Mouse (Mus musculus) megakaryocyte, embryonic 14.5 days (primary cell): ENCODE data around the gene Ppp1r15a. TPM values are rescaled to one million over a fixed set of nuclear protein-coding genes. Genes with fewer than 3 reads are reported as not detected.
"Not testable (repeated sequence)": the region's sequence is repeated elsewhere in the genome, so short reads cannot be mapped to it uniquely, and the experiment has no call there.

Experiments used
- H3K27me3 ChIP-seq: replicated peaks from 2 replicates; pipeline ENCODE3; 2012; ENCODE audit warnings: inconsistent platforms
- H3K36me3 ChIP-seq: replicated peaks from 2 replicates; pipeline ENCODE3; 2012; ENCODE audit warnings: low read length, inconsistent platforms, mixed read lengths
- H3K4me1 ChIP-seq: 2 replicates; pipeline ENCODE4 v1.6.1; 2012; ENCODE audit warnings: inconsistent platforms
- H3K4me3 ChIP-seq: replicated peaks from 2 replicates; pipeline ENCODE3; 2012; ENCODE audit warnings: moderate library complexity, mild to moderate bottlenecking, inconsistent platforms
- H3K9me3 ChIP-seq: 2 replicates; pipeline ENCODE4 v1.6.1; 2012; ENCODE audit warnings: inconsistent platforms
- FLI1 ChIP-seq: IDR thresholded peaks from 2 replicates; pipeline ENCODE4 v1.6.1; 2012; ENCODE audit warnings: low read length, inconsistent platforms, mixed read lengths
- GATA1 ChIP-seq: IDR thresholded peaks from 3 replicates; pipeline ENCODE4 v1.6.1; 2012; ENCODE audit warnings: mixed read lengths, low read length, inconsistent platforms, borderline replicate concordance
- polyA plus RNA-seq: library from polyadenylated mRNA; stranded (reverse); fragments of >175 nt; gene quantifications from 2 replicates; pipeline ENCODE4 v1.2.3, GENCODE M21; 2012; ENCODE audit warnings: low replicate concordance; ENCODE audit not compliant: insufficient read depth

The Ppp1r15a gene
- polyA plus RNA-seq, 1 experiment = 361 TPM

DNA sequence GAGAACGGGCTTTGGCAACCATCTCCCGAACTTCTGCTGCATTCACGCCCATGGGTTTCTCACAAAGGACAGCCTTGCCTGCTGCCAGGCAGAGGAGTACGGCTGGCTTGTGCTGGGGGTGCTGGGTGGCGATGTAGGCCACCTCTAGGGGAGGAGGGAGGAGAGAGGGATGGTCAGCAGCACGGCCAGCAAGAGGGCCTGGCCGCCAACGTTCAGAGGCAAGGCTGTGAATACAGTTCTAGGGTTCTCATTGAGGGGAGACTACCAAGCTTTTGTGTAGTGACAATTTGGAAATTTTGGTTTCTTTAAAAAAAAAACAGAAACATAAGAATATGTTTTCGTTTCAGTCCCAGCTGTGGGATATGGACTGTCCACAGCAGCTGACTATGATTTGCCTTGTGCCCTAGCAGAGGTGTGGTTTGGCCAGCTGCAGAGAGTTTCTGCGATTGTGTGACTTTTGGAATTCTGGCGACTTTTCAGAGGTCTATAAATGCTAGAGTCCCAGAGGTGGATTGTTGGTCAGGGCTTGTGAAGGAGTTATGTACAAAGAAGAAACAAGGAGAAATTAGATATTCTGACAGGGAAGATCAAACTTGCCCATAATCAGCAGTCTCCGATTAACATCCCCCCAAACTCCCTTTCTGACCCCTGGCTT, 39.2 kb downstream of the Ppp1r15a start, which contains the start of gene Gm45808:
Gm45808 (minus strand) TSS at position 51 of the 655 bp plus-strand sequence.
- peaks cover 11% of the 10 kb centered on the region for H3K27me3 ChIP-seq
- peaks cover 2% of the 10 kb centered on the region for H3K36me3 ChIP-seq
- peaks cover 45% of the 10 kb centered on the region for H3K4me1 ChIP-seq
- TF ChIP-seq FLI1 (no peak), GATA1 (no peak)
- no peak within 1 kb of the TSS for H3K4me3 ChIP-seq
- no peaks in the 10 kb centered on the region for H3K9me3 ChIP-seq

DNA sequence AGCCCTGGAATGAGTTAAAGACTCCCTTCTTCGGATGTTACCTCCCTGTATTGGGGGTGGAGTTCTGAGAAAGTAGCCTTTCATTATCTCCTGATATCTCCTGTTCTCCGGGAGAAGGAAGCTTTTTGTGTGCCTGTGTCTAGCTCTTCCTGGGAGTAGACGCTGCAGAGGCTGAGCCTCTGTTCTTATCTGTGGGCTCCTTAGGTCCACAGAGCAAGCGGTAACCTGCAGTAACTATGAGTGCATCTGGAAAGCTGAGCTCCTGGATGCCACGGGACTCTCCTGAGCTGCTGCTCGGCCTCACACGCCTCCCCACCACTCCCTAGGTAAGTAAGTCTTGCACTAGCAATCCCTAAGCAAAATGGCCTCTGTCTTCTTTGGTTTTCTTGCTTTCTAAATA, 39.9 kb downstream of the Ppp1r15a start:
- Histone ChIP-seq H3K9me3 (no peaks in the 10 kb centered on the region), H3K4me1 (peaks cover 45% of the 10 kb centered on the region), H3K27me3 (peaks cover 11% of the 10 kb centered on the region), H3K36me3 (no peaks in the 10 kb centered on the region), H3K4me3 (no peak overlapping the region)
- TF ChIP-seq FLI1 = no peak
- no peak for TF ChIP-seq GATA1

DNA sequence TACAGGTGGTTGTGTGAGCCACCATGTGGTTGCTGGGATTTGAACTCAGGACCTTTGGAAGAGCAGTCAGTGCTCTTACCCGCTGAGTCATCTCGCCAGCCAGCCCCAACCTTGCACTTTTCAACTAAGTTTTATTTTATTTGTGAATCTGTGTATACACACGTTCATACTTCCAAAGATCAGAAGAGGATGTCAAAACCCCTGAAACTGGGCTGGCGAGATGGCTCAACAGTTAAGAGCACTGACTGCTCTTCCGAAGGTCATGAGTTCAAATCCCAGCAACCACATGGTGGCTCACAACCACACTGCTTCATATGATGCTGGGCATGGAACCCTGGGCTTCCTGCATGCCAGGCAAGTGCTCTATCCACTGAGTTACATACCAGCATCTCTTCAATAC, 41.1 kb downstream of the Ppp1r15a start:
- peaks cover 11% of the 10 kb centered on the region for H3K27me3 ChIP-seq
- peaks cover 39% of the 10 kb centered on the region for H3K4me1 ChIP-seq
- H3K36me3 ChIP-seq, H3K4me3 ChIP-seq, H3K9me3 ChIP-seq: not testable (repeated sequence)

DNA sequence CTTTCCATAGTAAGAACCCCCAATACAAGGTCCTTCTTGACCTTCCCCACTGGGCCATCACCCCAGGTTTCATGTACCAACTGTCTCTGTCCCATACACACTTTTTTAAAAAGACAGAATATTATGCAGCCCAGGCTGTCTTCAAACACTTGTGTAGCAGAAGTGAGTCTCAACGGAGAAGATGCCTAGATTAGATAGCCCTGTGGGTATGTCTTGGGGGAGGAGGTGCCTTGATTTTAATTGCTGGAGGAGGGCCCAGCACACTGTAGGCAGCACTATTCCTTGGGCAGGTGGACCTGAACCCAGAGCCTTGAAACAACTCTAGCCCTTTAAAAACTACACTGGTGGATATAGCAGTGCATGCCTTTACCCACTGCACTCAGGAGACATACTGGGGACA, 43.9 kb downstream of the Ppp1r15a start:
- Histone ChIP-seq H3K36me3 (no peaks in the 10 kb centered on the region), H3K4me1 (peaks cover 24% of the 10 kb centered on the region), H3K27me3 (peaks cover 3% of the 10 kb centered on the region), H3K4me3 (no peak overlapping the region), H3K9me3 (no peaks in the 10 kb centered on the region)
- TF ChIP-seq GATA1 = no peak
- TF ChIP-seq FLI1 = no peak

DNA sequence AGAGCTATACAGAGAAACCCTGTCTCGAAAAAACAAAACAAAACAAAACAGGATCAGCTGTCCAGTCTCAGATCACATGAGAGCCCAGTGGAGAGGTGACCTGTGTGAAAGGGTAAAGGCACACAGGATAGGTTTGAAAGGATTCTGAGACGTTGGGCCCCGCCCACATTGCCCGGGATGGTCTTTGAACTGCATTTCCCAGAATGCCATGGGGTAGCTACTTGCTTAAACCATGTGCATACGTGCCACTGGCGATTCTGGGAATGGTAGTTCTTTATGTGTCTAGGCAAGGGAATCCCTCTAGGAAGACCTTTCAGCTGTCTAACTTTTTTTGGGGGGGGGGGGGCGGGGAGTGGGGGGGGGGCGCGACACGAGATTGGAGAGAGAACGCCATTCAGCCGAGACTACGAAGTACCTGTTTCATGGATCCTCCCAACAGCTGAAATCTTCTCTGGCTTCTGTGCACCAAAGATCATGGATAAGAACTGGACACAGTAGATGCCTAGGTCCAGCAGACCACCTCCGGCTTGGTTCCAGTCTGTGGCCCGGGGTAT, 44.6 kb downstream of the Ppp1r15a start, which contains the start of gene Tulp2:
Tulp2 (plus strand) TSS at position 504 of the 554 bp plus-strand sequence.
- TF ChIP-seq GATA1 = no peak
- TF ChIP-seq FLI1 = no peak
- no peaks in the 10 kb centered on the region for H3K9me3 ChIP-seq
- H3K27me3 ChIP-seq = no peaks in the 10 kb centered on the region
- no peaks in the 10 kb centered on the region for H3K36me3 ChIP-seq
- peaks cover 24% of the 10 kb centered on the region for H3K4me1 ChIP-seq
- no peak within 1 kb of the TSS for H3K4me3 ChIP-seq

DNA sequence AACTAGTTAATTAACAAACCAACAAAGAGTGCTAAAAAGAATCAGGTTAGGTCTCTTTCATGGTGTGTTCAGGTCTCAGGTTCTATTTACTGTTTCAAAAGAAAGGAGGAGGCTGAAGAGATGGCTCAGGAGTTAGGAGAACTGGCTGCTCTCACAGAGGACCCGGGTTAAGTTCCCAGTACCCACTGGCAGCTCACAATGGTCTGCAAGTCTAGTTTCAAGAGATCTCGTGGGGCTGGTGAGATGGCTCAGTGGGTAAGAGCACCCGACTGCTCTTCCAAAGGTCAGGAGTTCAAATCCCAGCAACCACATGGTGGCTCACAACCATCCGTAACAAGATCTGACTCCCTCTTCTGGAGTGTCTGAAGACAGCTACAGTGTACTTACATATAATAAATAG, 45.8 kb downstream of the Ppp1r15a start:
- not testable (repeated sequence) for H3K36me3 ChIP-seq

DNA sequence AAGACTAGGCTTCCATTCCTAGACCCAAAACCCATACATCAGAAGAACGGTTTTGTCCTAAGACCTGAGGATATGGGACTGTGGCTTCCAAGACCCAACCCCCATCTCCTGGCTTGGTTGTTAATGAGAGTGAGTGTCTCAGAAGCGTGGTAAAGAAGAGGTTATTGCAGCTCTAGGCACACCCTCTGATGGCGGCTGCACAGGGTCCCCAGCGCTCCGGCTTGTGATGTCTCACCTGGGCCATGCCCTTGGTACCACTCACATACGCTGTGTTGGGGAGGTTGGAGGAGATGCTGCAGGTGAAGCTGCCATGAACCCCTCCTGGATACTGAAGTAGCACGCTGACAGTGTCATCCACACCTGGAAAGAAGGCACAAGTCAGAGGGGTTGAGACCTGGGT, 47.3 kb downstream of the Ppp1r15a start:
- TF ChIP-seq GATA1 = no peak
- TF ChIP-seq FLI1 = no peak
- Histone ChIP-seq H3K4me3 (no peak overlapping the region), H3K4me1 (peaks cover 29% of the 10 kb centered on the region), H3K36me3 (no peaks in the 10 kb centered on the region), H3K9me3 (0 out of 2 replicates have a peak, but pooled peaks cover under 1% of the 10 kb centered on the region), H3K27me3 (no peaks in the 10 kb centered on the region)

More for the DNA sequence above, 45.8 kb downstream of the Ppp1r15a start:
- H3K4me3 ChIP-seq, H3K27me3 ChIP-seq, H3K9me3 ChIP-seq: not testable (repeated sequence)
- H3K4me1 ChIP-seq = peaks cover 24% of the 10 kb centered on the region

DNA sequence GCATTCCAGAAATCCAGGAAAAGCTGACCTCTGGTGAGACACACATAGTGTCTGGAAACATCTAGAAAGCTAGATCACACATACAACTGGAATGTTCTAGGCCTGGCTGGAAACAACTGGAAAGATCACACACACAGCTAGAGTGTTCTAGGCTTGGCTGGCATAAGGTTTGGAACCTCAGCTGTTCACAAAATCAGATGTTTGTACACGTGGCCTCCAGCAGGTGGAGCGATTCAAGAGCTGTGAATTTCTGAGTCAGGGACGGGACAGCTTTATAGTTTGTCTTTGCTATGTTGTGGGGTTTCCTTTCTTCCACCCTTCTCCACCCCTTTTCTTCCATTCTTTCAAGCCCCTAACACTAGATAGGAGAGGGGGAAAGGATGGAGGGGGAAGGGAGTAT, 49.1 kb downstream of the Ppp1r15a start:
- Histone ChIP-seq H3K36me3 (no peaks in the 10 kb centered on the region), H3K9me3 (0 out of 2 replicates have a peak, but pooled peaks cover 3% of the 10 kb centered on the region), H3K27me3 (no peaks in the 10 kb centered on the region), H3K4me1 (peaks cover 25% of the 10 kb centered on the region), H3K4me3 (peak overlapping the region; percentile 7)
- TF ChIP-seq FLI1 (no peak), GATA1 (no peak)

DNA sequence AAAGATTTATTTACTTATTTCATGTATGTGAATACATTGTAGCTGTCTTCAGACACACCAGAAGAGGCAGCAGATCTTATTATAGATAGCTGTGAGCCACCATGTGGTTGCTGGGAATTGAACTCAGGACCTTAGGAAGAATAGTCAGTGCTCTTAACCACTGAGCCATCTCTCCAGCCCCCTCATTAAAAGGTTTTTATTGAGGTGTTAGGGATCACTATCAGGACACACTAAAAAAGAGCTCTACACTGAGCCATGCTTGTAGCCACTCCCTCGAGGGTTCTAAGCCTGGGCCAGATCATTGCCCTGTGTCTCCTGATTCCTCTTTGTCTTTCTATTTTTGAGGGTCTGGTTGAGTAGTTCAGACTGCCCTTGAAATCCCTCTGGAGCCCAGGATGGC, 49.6 kb downstream of the Ppp1r15a start:
- Histone ChIP-seq H3K9me3 (0 out of 2 replicates have a peak, but pooled peaks cover 3% of the 10 kb centered on the region), H3K4me3 (no peak overlapping the region), H3K4me1 (peaks cover 24% of the 10 kb centered on the region), H3K36me3 (no peaks in the 10 kb centered on the region), H3K27me3 (no peaks in the 10 kb centered on the region)
- TF ChIP-seq FLI1 (no peak), GATA1 (no peak)

DNA sequence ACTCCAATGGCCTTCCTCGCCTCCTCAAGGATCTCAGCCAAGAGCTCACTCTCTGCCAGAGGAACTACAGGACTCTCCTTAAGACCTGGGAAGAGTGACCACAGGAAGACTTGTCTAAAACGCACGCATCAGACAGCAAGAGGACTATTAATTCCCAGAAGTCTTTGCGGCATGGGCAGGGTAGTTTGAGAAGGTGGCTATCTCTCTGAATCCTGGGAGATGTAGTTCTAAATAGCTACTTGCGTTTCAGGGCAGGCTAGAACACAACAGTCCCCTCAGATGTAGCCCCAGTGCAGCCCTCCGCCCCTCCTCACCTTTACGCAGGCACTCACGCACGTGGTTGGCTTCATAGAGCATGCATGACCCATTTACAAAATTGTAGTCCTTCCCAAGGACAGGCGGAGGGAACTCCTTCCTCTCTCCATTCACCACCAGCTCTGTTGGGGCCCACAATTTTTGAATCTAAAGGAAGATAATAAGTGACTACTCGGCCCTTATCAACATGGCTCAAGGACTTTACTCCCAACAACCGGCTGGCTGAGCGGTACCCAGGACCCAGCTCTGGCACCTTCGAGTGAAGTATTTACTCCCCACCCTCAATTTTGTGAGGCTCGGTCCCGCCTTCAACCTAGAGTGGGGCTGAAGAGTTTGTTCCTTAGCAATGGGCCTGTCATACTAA, 50.6 kb downstream of the Ppp1r15a start:
- Histone ChIP-seq H3K36me3 (no peaks in the 10 kb centered on the region), H3K4me3 (peak overlapping the region; percentile 72), H3K4me1 (peaks cover 32% of the 10 kb centered on the region), H3K27me3 (no peaks in the 10 kb centered on the region), H3K9me3 (0 out of 2 replicates have a peak, but pooled peaks cover 3% of the 10 kb centered on the region)
- TF ChIP-seq GATA1 (no peak), FLI1 (no peak)

Other genes with a start within 250 kb of the Ppp1r15a start
- gene Slc6a21, start 248.8 kb downstream of the Ppp1r15a start, polyA plus RNA-seq = not detected in 2 replicates
- 7.6 TPM in 1 of 2 replicates, not detected in the other for gene Trpm4, start 192.5 kb downstream of the Ppp1r15a start, polyA plus RNA-seq
- not detected in 2 replicates for gene Hrc, start 191.0 kb downstream of the Ppp1r15a start, polyA plus RNA-seq
- gene Ppfia3, start 159.2 kb downstream of the Ppp1r15a start, polyA plus RNA-seq = 0.79 TPM in 1 of 2 replicates, not detected in the other
- 4.1 TPM in 1 of 2 replicates, not detected in the other for gene Lin7b, start 155.7 kb downstream of the Ppp1r15a start, polyA plus RNA-seq
- 154 and 515 TPM in 2 replicates for gene Snrnp70, start 130.5 kb downstream of the Ppp1r15a start, polyA plus RNA-seq
- not detected in 2 replicates for gene Kcna7, start 120.6 kb downstream of the Ppp1r15a start, polyA plus RNA-seq
- gene Ntf5, start 112.6 kb downstream of the Ppp1r15a start, polyA plus RNA-seq = not detected in 2 replicates
- not detected in 2 replicates for gene Lhb, start 105.4 kb downstream of the Ppp1r15a start, polyA plus RNA-seq
- gene Gys1, start 91.4 kb downstream of the Ppp1r15a start, polyA plus RNA-seq = 33.8 and 44.5 TPM in 2 replicates
- gene Ruvbl2, start 88.2 kb downstream of the Ppp1r15a start, polyA plus RNA-seq = 90.5 and 244 TPM in 2 replicates
- gene Ftl1, start 66.4 kb downstream of the Ppp1r15a start, polyA plus RNA-seq = 24,502 and 30,989 TPM in 2 replicates
- 502 and 597 TPM in 2 replicates for gene Bax, start 59.4 kb downstream of the Ppp1r15a start, polyA plus RNA-seq
- gene Tulp2, start 44.4 kb downstream of the Ppp1r15a start, polyA plus RNA-seq = not detected in 2 replicates
- not detected in 2 replicates for gene Gm45808, start 39.5 kb downstream of the Ppp1r15a start, polyA plus RNA-seq
- 0.23 and 0.70 TPM in 2 replicates for gene Dhdh, start 37.5 kb downstream of the Ppp1r15a start, polyA plus RNA-seq
- 504 and 892 TPM in 2 replicates for gene Nucb1, start 15.9 kb downstream of the Ppp1r15a start, polyA plus RNA-seq
- gene Plekha4, start 62 bp upstream of the Ppp1r15a start, polyA plus RNA-seq = 2.9 and 16.4 TPM in 2 replicates
- gene Hsd17b14, start 28.6 kb upstream of the Ppp1r15a start, polyA plus RNA-seq = 4.9 and 6.8 TPM in 2 replicates
- gene Bcat2, start 43.9 kb upstream of the Ppp1r15a start, polyA plus RNA-seq = 20.6 and 56.4 TPM in 2 replicates
- gene Fgf21, start 89.2 kb upstream of the Ppp1r15a start, polyA plus RNA-seq = not detected in 2 replicates
- 1.1 TPM in 1 of 2 replicates, not detected in the other for gene Fut1, start 91.0 kb upstream of the Ppp1r15a start, polyA plus RNA-seq
- not detected in 2 replicates for gene Izumo1, start 95.5 kb upstream of the Ppp1r15a start, polyA plus RNA-seq
- gene Rasip1, start 101.2 kb upstream of the Ppp1r15a start, polyA plus RNA-seq = 0.36 TPM in 1 of 2 replicates, not detected in the other
- not detected in 2 replicates for gene Mamstr, start 113.7 kb upstream of the Ppp1r15a start, polyA plus RNA-seq
- not detected in 2 replicates for gene Fut2, start 140.1 kb upstream of the Ppp1r15a start, polyA plus RNA-seq
- not detected in 2 replicates for gene Ntn5, start 157.8 kb upstream of the Ppp1r15a start, polyA plus RNA-seq
- gene Sec1, start 168.1 kb upstream of the Ppp1r15a start, polyA plus RNA-seq = not detected in 2 replicates
- gene Car11, start 173.6 kb upstream of the Ppp1r15a start, polyA plus RNA-seq = 1.1 and 3.5 TPM in 2 replicates
- gene Dbp, start 178.8 kb upstream of the Ppp1r15a start, polyA plus RNA-seq = 23.4 and 41.9 TPM in 2 replicates
- gene Rpl18, start 189.2 kb upstream of the Ppp1r15a start, polyA plus RNA-seq = 10,199 and 14,647 TPM in 2 replicates
- gene Sphk2, start 191.7 kb upstream of the Ppp1r15a start, polyA plus RNA-seq = 242 and 413 TPM in 2 replicates
- gene Fam83e, start 194.9 kb upstream of the Ppp1r15a start, polyA plus RNA-seq = not detected in 2 replicates
- not detected in 2 replicates for gene Spaca4, start 199.5 kb upstream of the Ppp1r15a start, polyA plus RNA-seq